Mouse (Mus musculus) C2C12 (cell line): Measurements from ENCODE around the gene Onecut3.

Experiments used
- CTCF ChIP-seq: IDR thresholded peaks from one replicate; pipeline ENCODE4 v1.5.1; 2011; ENCODE audit not compliant: control insufficient read depth, insufficient read depth, insufficient read length
- FOSL1 ChIP-seq: IDR thresholded peaks from one replicate; pipeline ENCODE4 v1.8.0; 2011; ENCODE audit warnings: mild to moderate bottlenecking, low read length; ENCODE audit not compliant: poor library complexity, insufficient read depth, severe bottlenecking
- MYOD1 ChIP-seq: IDR thresholded peaks from one replicate; pipeline ENCODE4 v1.6.1; 2011; ENCODE audit warnings: low read depth; ENCODE audit not compliant: control insufficient read depth, insufficient read length
- MYOG ChIP-seq: IDR thresholded peaks from one replicate; pipeline ENCODE4 v1.6.1; 2011; ENCODE audit not compliant: control insufficient read depth, insufficient read length; ENCODE audit errors: extremely low read depth
- USF1 ChIP-seq: IDR thresholded peaks from one replicate; pipeline ENCODE4 v1.6.1; 2011; ENCODE audit warnings: low read depth, mild to moderate bottlenecking, control low read depth, moderate library complexity

DNA sequence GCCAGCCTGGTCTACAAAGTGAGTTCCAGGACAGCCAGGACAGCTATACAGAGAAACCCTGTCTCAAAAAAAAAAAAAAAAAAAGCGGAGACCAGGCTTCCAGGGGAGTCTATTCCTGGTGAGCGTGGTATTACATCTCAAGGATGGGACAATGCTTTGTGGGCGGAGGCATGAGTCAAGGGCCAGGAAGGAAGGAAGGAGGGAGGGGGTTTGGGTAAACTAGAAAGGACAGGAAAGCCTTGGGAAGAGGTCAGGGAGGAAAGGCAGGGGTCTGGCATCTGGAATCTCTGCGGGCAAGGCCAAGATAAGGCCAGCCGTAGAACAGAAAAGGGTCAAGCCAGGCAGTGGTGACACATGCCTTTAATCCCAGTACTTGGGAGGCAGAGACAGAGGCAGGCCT, 44.9 kb downstream of the Onecut3 start:
- TF ChIP-seq CTCF (no peak), MYOD1 (no peak), MYOG (no peak), USF1 (no peak), FOSL1 (no peak)
